Mouse (Mus musculus) kidney, postnatal 14 days (tissue): ENCODE data around the gene Gckr.
"Not testable (repeated sequence)": the region's sequence is repeated elsewhere in the genome, so short reads cannot be mapped to it uniquely, and the experiment has no call there.

Experiments used
- DNase-seq: peaks from one replicate; pipeline ENCODE4 v3.0.0; 2022; ENCODE audit warnings: mixed read lengths

Gene Gckr

GRCm38 (mm10) chr5:31295606-31296141, 1.6 kb upstream of the Gckr start, which contains the start of gene Fndc4:
Gene Fndc4 (minus strand): TSS chr5:31296080.
- peak; percentile 49 for DNase-seq

DNA sequence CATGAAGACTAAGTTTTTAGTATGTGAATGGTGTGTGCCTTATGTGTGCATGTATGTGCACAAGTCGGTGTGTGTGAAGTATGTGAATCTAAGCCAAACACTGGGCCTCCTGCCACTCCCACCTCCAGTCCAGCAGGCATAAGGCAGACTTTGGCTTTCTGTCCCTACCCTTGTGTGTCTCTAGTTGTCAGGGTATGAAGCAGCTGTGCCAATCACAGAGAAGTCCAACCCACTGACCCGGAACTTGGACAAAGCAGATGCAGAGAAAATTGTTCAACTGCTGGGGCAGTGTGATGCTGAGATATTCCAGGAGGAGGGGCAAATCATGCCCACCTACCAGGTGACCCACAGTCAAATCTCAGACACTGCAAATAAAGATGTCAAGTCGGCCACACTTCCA, 738 bp downstream of the Gckr start:
- DNase-seq: peak; percentile 17

GRCm38 (mm10) chr5:31298486-31298885, 1.2 kb downstream of the Gckr start:
- DNase-seq: no peak

DNA sequence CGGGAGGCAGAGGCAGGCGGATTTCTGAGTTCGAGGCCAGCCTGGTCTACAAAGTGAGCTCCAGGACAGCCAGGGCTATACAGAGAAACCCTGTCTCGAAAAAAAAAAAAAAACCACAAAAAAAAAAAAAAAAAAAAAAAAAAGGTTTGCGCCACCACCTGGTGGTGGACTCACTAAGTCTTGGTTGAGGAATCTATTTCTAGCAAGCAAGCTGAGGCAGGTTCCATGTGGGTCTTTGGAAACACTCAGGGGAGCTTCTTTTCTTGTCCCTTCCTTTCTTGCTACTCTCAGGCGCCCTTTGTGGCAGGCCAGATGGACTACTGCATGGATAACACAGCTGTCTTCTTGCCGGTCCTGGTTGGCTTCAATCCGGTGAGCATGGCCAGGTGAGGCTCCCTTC, 4.6 kb downstream of the Gckr start:
- no peak for DNase-seq

DNA sequence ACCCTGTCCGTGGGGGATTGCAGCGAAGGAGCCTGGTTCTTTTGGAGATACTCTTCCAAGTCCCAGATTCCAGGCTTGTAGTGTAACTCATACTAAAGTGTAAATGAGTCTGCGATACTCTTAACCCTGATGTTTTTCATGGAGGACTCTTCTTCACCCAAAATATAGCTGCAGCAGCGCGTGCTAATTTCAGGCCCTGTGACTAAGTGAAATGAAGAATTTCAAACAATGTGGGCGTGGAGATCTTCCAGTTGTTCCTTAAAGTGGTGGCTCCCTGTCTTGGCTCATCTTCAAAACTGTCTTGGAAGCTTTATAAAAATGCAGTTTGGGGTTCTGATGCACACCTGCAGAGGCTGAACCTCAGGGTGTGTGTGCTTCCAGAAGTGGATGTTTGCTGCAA, 5.8 kb downstream of the Gckr start:
- DNase-seq: no peak

DNA sequence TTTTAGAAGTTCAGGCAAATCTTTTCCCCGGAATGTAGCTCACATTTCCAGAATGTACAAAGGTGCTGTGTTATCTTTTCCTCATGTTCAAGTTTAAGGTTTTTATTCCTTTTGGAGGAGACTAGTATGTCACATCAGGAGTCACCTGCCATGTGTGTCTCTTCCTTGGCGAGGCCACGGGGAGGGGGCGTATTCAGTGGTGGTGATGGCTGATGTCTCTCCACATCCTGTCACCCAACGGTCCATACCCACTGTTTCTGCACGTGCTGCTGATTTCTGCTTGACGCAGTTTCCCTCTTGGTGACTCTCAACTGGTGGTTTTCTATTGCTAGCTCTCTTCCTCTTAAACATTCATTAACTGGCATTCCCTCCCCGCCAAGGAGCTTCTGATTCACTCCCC, 15.6 kb downstream of the Gckr start:
- DNase-seq: no peak

GRCm38 (mm10) chr5:31322776-31323175, 25.5 kb downstream of the Gckr start:
- peak; percentile 7 for DNase-seq

DNA sequence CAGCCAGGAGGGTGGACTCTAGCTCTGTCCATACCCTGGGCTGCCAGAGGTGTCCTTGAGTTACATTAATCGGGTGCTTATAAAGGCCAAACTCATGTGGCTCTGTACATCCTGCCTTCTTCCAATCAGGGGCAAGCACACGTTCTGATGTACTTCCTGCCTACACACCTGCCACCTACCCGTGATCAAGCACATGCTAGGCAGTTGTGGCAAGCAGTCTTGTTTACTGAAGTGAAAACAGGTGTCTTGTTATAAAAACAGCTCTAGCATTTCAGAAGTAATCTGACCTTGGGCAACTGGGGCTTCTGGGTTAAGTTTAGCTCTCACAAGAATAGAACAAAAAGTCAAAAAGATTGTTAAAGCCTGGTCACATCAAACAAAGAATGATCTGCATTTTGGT, 26.8 kb downstream of the Gckr start:
- no peak for DNase-seq

- DNase-seq: peak; percentile 12
Observed at GRCm38 (mm10) chr5:31326850-31327249, 29.6 kb downstream of the Gckr start.

DNA sequence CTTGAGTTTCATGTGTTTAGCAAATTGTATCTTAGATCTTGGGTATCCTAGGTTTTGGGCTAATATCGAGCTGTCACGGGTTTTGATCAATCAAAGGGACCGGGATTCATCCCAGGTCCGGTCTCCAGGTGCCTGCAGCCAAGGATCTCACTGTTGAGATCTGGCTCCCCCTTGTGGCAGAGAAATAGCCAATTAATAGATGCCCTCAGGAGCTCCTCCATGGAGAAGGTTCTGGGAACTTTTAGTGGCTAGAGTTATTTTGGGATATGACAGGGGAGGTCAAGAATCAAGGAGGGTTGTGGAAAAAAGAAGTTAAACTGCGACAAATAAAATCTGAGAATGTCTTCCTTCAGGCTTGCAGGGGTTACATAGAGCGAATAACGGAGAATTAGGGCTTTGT, 31.0 kb downstream of the Gckr start:
- peak; percentile 79 for DNase-seq

GRCm38 (mm10) chr5:31357586-31357985, 60.3 kb downstream of the Gckr start:
- DNase-seq: not testable (repeated sequence)

DNA sequence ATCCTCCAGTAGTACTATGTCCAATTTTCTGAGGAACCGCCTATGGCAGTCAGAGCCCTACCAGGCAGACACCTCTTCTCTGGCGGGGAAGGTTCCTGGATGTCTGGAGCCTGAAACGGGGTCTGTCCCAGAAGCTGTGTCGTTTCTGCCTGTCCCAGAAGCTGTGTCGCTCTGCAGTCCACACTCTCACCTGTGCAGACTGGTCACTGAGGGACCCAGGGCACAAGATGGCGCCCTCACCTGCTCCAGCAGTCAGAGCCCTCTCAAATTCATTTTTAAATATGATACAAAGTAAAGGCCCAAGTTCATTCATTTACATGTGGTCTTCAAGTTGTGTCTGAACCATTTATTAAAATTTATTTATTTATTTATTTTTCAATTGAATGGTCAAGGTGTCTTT, 63.7 kb downstream of the Gckr start:
- no peak for DNase-seq
